Mouse (Mus musculus): ENCODE data around the gene Sst. TPM values are rescaled to one million over a fixed set of nuclear protein-coding genes. Genes with fewer than 3 reads are reported as not detected.
"Not testable (repeated sequence)": the region's sequence is repeated elsewhere in the genome, so short reads cannot be mapped to it uniquely, and the experiment has no call there.

The Sst gene
- polyA plus RNA-seq, 1 experiment from 2014 or later: 269 TPM

GRCm38 (mm10) chr16:23908076-23909014 lies 17.6 kb upstream of the Sst start:
- H3K36me3 ChIP-seq; ATAC-seq (ENCODE audit: low FRiP score); H3K4me2 ChIP-seq; H3K27me3 ChIP-seq (replicated peaks); H3K9me3 ChIP-seq (replicated peaks); H3K9ac ChIP-seq (replicated peaks); H3K4me1 ChIP-seq; H3K4me3 ChIP-seq (replicated peaks); H3K27ac ChIP-seq (replicated peaks): not testable (repeated sequence)
- 87% methylated on average over 9 of the region's 9 CpGs for WGBS

GRCm38 (mm10) chr16:23906586-23906985 lies 15.8 kb upstream of the Sst start:
- H3K4me3 ChIP-seq (replicated peaks); H3K9me3 ChIP-seq (replicated peaks); H3K4me1 ChIP-seq; H3K27ac ChIP-seq (replicated peaks); H3K9ac ChIP-seq (replicated peaks); H3K27me3 ChIP-seq (replicated peaks); H3K36me3 ChIP-seq; H3K4me2 ChIP-seq; ATAC-seq (ENCODE audit: low FRiP score): not testable (repeated sequence)
- WGBS: 87% methylated on average over 3 of the region's 3 CpGs

- Histone ChIP-seq H3K4me2 (no peak overlapping the region), H3K27ac (replicated peaks) (no peak overlapping the region), H3K9ac (replicated peaks) (no peak overlapping the region), H3K9me3 (replicated peaks) (no peaks in the 10 kb centered on the region), H3K36me3 (no peaks in the 10 kb centered on the region), H3K4me1 (peaks cover 14% of the 10 kb centered on the region), H3K27me3 (replicated peaks) (no peaks in the 10 kb centered on the region), H3K4me3 (replicated peaks) (no peak overlapping the region)
- no peak for ATAC-seq (ENCODE audit: low FRiP score)
- 90% methylated on average over 7 of the region's 7 CpGs for WGBS
Observed at GRCm38 (mm10) chr16:23901411-23901810, 10.7 kb upstream of the Sst start.

- Histone ChIP-seq H3K27me3 (replicated peaks) (no peaks in the 10 kb centered on the region), H3K9me3 (replicated peaks) (no peaks in the 10 kb centered on the region), H3K4me3 (replicated peaks) (no peak overlapping the region), H3K36me3 (no peaks in the 10 kb centered on the region), H3K27ac (replicated peaks) (no peak overlapping the region), H3K4me1 (peaks cover 14% of the 10 kb centered on the region), H3K4me2 (no peak overlapping the region), H3K9ac (replicated peaks) (no peak overlapping the region)
- WGBS: 76% methylated on average over 4 of the region's 4 CpGs
- no peak for ATAC-seq (ENCODE audit: low FRiP score)
Observed at GRCm38 (mm10) chr16:23900061-23900460, 9.3 kb upstream of the Sst start.

- peak; percentile 91 for ATAC-seq (ENCODE audit: low FRiP score)
- Histone ChIP-seq H3K9me3 (replicated peaks) (no peaks in the 10 kb centered on the region), H3K4me3 (replicated peaks) (no peak overlapping the region), H3K9ac (replicated peaks) (0 out of 2 replicates have a peak overlapping the region, but pooled peaks have one; percentile 5), H3K4me2 (peak overlapping the region; percentile 61), H3K27ac (replicated peaks) (peak overlapping the region; percentile 51; the same call in 1 of the 2 replicates), H3K36me3 (no peaks in the 10 kb centered on the region), H3K4me1 (peaks cover 14% of the 10 kb centered on the region), H3K27me3 (replicated peaks) (no peaks in the 10 kb centered on the region)
- WGBS: 12% methylated on average over 12 of the region's 12 CpGs
Observed at GRCm38 (mm10) chr16:23898840-23899239, 8.1 kb upstream of the Sst start.

GRCm38 (mm10) chr16:23897984-23898586 lies 7.3 kb upstream of the Sst start:
- peak overlapping the region; percentile 36 for H3K9ac ChIP-seq (replicated peaks)
- no peaks in the 10 kb centered on the region for H3K9me3 ChIP-seq (replicated peaks)
- ATAC-seq (ENCODE audit: low FRiP score): peak; percentile 95

GRCm38 (mm10) chr16:23897486-23897885 lies 6.7 kb upstream of the Sst start:
- Histone ChIP-seq H3K27me3 (replicated peaks) (0 out of 2 replicates have a peak, but pooled peaks cover under 1% of the 10 kb centered on the region), H3K4me3 (replicated peaks) (no peak overlapping the region), H3K36me3 (no peaks in the 10 kb centered on the region), H3K4me2 (peak overlapping the region; percentile 61), H3K9ac (replicated peaks) (peak overlapping the region; percentile 36; the same call in 1 of the 2 replicates), H3K27ac (replicated peaks) (peak overlapping the region; percentile 63; the same call in 1 of the 2 replicates), H3K4me1 (peaks cover 14% of the 10 kb centered on the region), H3K9me3 (replicated peaks) (no peaks in the 10 kb centered on the region)
- ATAC-seq (ENCODE audit: low FRiP score): peak; percentile 22; the same call in 1 of the 2 replicates
- WGBS: 65% methylated on average over 5 of the region's 5 CpGs

More at GRCm38 (mm10) chr16:23897984-23898586, 7.3 kb upstream of the Sst start:
- peak overlapping the region; percentile 34 for H3K4me3 ChIP-seq (replicated peaks)
- 4% methylated on average over 15 of the region's 15 CpGs for WGBS
- peak overlapping the region; percentile 61 for H3K4me2 ChIP-seq
- H3K27ac ChIP-seq (replicated peaks): peak overlapping the region; percentile 63
- no peaks in the 10 kb centered on the region for H3K27me3 ChIP-seq (replicated peaks)
- peaks cover 14% of the 10 kb centered on the region for H3K4me1 ChIP-seq
- no peaks in the 10 kb centered on the region for H3K36me3 ChIP-seq

- Histone ChIP-seq H3K4me3 (replicated peaks) (no peak overlapping the region), H3K27me3 (replicated peaks) (peaks cover 22% of the 10 kb centered on the region), H3K27ac (replicated peaks) (no peak overlapping the region), H3K36me3 (no peaks in the 10 kb centered on the region), H3K4me1 (peaks cover 23% of the 10 kb centered on the region), H3K9ac (replicated peaks) (no peak overlapping the region), H3K9me3 (replicated peaks) (no peaks in the 10 kb centered on the region), H3K4me2 (no peak overlapping the region)
- no peak for ATAC-seq (ENCODE audit: low FRiP score)
- WGBS: 93% methylated on average over 3 of the region's 3 CpGs
Observed at GRCm38 (mm10) chr16:23895135-23895534, 4.4 kb upstream of the Sst start.

- ATAC-seq (ENCODE audit: low FRiP score): peak; percentile 16; the same call in 1 of the 2 replicates
- WGBS: 7% methylated on average over 9 of the region's 9 CpGs
- Histone ChIP-seq H3K4me2 (peak overlapping the region; percentile 63), H3K9ac (replicated peaks) (0 out of 2 replicates have a peak overlapping the region, but pooled peaks have one; percentile 44), H3K4me3 (replicated peaks) (peak overlapping the region; percentile 35), H3K27ac (replicated peaks) (0 out of 2 replicates have a peak overlapping the region, but pooled peaks have one; percentile 13), H3K36me3 (no peaks in the 10 kb centered on the region), H3K4me1 (peaks cover 14% of the 10 kb centered on the region), H3K9me3 (replicated peaks) (no peaks in the 10 kb centered on the region), H3K27me3 (replicated peaks) (peaks cover 27% of the 10 kb centered on the region)
Observed at GRCm38 (mm10) chr16:23890151-23890550, 607 bp downstream of the Sst start.

GRCm38 (mm10) chr16:23887910-23888579 lies 2.7 kb downstream of the Sst start:
- Histone ChIP-seq H3K9me3 (replicated peaks) (no peaks in the 10 kb centered on the region), H3K9ac (replicated peaks) (no peak overlapping the region), H3K27ac (replicated peaks) (no peak overlapping the region), H3K36me3 (no peaks in the 10 kb centered on the region), H3K4me2 (no peak overlapping the region), H3K4me3 (replicated peaks) (no peak overlapping the region), H3K4me1 (peaks cover 22% of the 10 kb centered on the region), H3K27me3 (replicated peaks) (peaks cover 27% of the 10 kb centered on the region)
- no peak for ATAC-seq (ENCODE audit: low FRiP score)
- 23% methylated on average over 10 of the region's 10 CpGs for WGBS

GRCm38 (mm10) chr16:23885098-23885497 lies 5.7 kb downstream of the Sst start:
- no peak for ATAC-seq (ENCODE audit: low FRiP score)
- Histone ChIP-seq H3K9me3 (replicated peaks) (no peaks in the 10 kb centered on the region), H3K4me3 (replicated peaks) (no peak overlapping the region), H3K4me1 (peaks cover 13% of the 10 kb centered on the region), H3K36me3 (no peaks in the 10 kb centered on the region), H3K9ac (replicated peaks) (no peak overlapping the region), H3K27me3 (replicated peaks) (peaks cover 5% of the 10 kb centered on the region), H3K4me2 (peak overlapping the region; percentile 17), H3K27ac (replicated peaks) (no peak overlapping the region)
- 48% methylated on average over 12 of the region's 12 CpGs for WGBS

Data from neural tube, embryonic 15.5 days (tissue).